Mouse (Mus musculus) brain, embryonic 14.5 days (tissue): ENCODE data around the gene Wdr66. TPM values are rescaled to one million over a fixed set of nuclear protein-coding genes. Genes with fewer than 3 reads are reported as not detected.
A peak's percentile ranks its signal among the peaks of the same experiment; 100 is the strongest.

Experiments
- DNase-seq: peaks from one replicate; pipeline ENCODE4 v3.0.0-alpha.2; 2011; ENCODE audit warnings: low read depth
- CTCF ChIP-seq: fragments of 200-500 bp; IDR thresholded peaks from 2 replicates; pipeline ENCODE4 v1.5.1; 2012; ENCODE audit warnings: inconsistent platforms, mild to moderate bottlenecking, moderate library complexity, borderline replicate concordance; ENCODE audit not compliant: insufficient read depth, insufficient read length; ENCODE audit errors: extremely low read depth
- POLR2A ChIP-seq: fragments of 200-500 bp; IDR thresholded peaks from 2 replicates; pipeline ENCODE4 v1.6.1; 2012; ENCODE audit warnings: mild to moderate bottlenecking, inconsistent platforms, borderline replicate concordance; ENCODE audit not compliant: poor library complexity, insufficient read depth, insufficient read length, severe bottlenecking; ENCODE audit errors: extremely low read depth
- polyA plus RNA-seq: library from polyadenylated mRNA; depleted of rRNA; stranded (reverse); fragments of >200 nt; gene quantifications from 2 replicates; pipeline ENCODE4 v1.2.3, GENCODE M21; 2012

The Wdr66 gene
- polyA plus RNA-seq, 1 experiment: 2.7 TPM

DNA sequence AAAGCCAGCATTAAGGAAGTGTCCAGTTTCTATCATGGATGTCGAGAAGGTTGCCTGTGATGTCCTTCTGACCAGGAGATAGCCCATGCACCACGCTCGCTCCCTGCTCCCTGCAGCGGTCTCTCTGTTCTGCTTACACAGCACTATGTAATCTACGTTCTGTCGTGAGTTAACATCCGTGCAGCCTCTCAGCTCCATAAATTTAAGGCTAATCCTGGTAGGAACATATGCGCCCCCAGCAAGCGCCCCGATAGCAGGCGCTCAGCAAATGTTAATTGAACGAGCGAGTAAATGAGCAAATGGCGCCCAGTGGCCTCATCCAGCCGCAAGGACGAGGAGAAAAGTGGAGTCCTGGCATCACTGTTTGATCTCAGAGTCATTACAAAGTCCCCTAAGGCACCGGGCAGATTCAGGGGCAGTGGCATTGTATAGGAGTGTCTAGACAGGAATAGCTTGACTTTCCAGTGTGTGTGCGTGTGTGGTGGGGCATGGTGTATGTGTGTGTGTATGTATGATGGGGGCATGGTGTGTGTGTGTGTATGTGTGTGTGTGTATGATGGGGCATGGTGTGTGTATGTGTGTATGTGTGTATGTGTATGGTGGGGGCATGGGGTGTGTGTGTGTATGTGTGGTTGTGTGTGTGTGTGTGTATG, 55.9 kb downstream of the Wdr66 start:
- TF ChIP-seq POLR2A (no peak), CTCF (no peak)
- peak; percentile 65 for DNase-seq

DNA sequence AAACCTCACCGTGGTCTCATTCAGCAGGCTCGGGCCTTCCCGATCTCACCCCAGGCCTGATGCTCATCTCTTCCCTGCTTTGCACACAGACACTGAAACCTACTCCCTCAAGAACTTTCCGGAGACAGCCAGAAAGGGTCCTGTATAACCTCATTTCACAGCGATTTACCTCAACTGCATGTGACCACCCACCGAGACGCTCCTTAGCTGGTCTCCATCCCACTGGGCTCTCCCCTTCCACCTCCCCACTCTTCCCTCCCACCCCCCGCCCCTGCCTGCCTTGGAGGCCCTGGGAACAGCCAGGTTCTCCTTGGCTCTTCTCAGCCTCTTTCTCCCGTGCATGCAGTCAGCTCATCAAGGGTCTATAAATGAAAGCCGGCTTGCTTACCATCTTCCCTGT, 57.9 kb downstream of the Wdr66 start:
- no peak for TF ChIP-seq CTCF
- no peak for DNase-seq

DNA sequence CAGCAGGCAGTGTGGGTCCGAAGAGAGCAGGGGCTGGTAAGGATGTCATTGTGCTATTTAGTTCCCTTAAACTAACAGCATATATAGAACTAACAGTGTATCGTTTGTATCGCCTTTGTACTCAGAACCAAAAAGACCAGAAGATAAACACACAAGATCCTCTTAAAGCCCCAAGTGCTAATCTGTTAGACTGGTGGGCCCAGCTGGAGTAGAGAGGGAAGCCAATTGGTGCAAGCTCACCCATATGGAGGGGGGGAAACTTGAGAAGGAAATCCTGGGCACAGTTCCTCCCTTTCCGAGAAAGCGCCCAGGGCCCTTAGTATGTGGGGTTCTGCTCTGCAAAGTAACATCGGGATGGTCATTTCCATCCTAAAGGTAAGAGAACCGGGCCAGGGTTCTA, 58.3 kb downstream of the Wdr66 start:
- no peak for TF ChIP-seq CTCF
- TF ChIP-seq POLR2A: no peak

DNA sequence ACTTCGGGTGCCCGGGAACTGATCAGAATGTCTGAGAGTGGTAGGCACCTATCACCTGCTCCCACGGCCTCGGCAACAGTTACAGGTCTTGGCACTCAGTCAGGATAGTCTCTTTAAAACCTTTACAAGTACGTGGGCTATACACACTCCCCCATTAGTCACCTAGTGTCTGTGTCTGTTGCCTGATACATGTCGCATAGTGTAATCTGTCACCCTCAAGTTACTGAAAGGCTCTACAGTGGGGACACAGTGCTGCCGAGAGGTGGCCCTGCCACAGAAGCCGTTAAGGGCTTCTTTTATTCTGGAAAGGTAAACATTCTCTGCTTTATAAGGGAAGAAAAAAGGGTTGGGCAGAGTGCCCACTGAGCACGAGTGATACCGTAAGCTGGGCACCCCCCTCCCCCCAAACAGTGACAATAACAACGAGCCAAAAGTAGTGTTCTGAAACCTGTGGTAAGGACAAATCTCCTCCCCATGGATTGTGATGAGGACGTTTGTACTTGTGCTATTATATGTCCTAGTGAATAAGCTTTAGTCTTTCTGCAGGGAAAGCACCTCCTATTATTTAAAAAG, 61.2 kb downstream of the Wdr66 start:
- TF ChIP-seq POLR2A (no peak), CTCF (no peak)
- DNase-seq: no peak

More for the DNA sequence above, 58.3 kb downstream of the Wdr66 start:
- DNase-seq: peak; percentile 69

DNA sequence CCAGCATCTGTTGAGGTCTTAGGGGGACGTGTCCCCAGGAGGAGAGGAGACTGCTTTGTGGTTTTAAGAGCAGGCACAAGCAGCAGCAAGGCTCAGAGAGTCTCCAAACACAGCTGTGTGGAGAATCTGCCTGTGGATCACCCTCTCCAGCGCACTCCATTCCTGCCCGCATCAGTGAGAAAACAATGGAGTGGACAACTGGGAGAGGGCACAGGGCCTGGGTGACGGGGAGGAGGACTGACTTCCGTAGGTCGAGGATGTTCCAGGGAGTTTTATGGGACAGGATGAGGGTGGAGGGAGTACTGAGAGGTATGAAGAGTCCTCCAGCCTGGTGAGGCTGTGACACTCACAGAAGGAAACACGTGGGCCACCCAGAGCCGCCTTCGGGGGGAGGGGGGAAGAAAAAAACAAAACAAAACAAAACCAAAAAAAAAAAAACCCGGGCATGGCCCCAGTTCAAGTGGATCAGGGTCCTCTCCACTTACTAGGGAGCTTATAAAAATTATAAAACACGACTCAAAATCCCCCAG, 62.0 kb downstream of the Wdr66 start:
- DNase-seq: no peak
- TF ChIP-seq POLR2A (no peak), CTCF (no peak)

DNA sequence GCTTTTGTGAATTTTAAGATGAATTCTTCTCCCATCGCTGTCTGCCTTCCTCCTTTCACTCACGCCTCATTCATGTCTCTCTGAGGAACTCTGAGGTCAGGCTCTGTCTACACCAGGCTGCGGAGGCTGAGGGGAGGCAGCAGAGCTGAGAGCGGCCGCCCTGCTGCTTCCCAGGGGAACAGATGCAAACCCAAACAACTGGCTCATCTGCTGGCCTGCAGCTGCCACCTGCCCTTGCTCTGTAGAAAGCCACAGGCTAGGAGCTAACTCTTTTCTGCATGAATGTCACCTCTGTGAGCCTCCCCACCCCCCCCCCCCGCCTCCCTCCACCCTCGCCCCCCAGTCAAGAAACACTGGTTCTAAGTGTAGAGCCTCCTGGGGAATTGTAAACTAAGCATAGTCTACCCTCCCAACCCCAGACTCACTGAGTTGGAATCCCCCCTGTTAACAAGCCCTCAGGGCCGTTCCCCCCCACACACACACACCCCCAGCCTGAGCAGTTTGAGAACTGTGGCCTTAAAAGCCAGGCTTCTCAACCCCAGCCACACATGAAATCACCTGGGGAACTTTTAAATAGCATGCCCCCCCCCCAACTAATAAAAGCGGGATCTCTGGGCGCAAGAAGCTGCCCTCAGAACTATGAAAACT, 63.4 kb downstream of the Wdr66 start:
- peak; percentile 34 for DNase-seq

DNA sequence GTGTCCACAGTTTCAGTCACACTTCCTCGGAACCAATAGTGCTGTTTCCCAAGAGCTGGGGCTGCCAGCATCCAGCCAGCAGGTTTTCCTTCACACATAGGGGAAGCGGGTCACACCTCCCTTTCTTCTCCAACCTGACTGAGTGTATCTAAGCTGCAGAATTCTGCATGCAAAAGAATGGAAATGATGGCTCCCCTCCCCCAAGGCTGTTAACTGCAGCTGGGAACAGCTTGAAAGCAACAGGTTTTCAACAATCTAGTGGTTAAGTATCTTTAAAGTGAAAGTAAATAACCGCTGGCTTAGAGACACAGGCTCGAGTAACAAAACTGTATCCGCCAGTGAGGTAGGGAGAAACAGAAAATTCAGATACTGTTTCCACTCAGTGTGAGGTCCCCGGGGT, 66.1 kb downstream of the Wdr66 start:
- DNase-seq: peak; percentile 70
- TF ChIP-seq POLR2A (no peak), CTCF (no peak)

More for the DNA sequence above, 63.4 kb downstream of the Wdr66 start:
- TF ChIP-seq CTCF (no peak), POLR2A (no peak)

DNA sequence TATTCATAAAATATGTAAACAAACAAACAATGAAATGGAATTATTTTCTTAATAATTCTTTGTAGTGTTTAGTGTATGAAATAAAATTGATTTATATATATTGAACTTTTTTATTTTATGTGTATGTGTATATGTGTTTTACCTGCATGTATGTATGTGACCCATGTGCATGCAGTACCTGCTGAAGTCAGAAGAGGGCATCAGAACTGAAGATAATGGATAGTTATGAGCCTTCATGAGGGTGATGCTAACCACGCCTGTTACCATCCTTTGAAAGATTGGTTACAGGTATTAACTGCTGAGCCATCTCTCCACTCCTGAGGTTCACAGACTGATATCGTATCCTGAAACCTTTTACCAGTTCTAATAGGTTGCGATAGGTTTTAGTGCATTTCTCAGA, 68.2 kb downstream of the Wdr66 start:
- TF ChIP-seq POLR2A (no peak), CTCF (no peak)
- no peak for DNase-seq

DNA sequence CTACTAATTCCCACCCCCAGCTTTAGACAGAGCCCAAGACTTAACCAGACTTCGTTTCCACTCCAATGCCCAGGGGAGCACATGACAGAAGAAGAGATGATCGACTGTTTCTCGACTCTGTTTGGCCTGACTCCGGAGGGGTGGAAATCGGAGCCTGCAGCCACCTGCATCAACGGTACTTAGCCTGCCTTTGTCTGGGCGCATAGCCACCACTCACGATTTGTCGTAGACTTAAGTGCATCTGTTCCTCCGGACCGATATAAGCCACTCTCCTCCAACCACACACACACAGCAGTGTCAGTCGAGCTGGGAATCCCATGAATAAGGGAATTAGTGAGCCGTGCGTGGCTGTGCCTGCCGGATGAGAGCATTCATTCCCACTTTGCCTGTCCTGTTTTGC, 72.3 kb downstream of the Wdr66 start:
- TF ChIP-seq POLR2A (no peak), CTCF (no peak)
- peak; percentile 79 for DNase-seq

DNA sequence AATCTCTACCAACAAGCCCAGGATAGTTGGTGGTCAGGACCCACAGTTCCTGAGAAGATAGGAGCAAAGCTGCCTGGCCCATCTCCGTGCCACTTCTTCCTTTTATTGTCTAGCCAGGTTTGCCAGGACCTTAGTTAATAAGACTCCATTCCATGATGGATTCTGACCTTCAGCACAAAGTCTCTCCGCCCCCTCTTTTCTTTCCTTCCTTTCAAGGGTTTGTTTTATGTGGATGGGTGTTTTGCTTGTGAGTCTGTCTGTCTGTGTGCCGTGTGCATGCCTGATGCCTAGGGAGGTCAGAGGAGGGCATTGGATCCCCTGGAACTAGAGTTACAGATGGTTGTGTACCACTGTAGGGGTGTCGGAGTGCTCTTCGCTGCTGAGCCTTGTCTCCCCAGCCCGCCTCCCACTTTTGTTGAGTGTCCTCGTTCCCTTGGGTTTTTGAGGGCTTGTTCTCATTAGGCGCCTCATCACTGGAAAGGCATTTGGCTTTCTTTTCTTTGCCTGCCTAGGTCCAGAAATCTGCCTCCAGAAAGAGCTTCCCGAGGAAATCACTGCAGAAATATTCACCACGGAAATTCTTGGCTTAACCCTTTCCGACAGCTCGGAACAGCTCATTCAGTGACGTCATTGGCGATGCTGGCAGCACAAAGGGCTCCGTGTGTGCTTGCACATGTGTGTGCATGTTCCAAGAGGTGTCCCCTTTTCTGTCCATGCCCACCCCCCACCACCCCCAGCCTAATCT, 74.3 kb downstream of the Wdr66 start:
- TF ChIP-seq CTCF (no peak), POLR2A (no peak)
- peak; percentile 59 for DNase-seq

DNA sequence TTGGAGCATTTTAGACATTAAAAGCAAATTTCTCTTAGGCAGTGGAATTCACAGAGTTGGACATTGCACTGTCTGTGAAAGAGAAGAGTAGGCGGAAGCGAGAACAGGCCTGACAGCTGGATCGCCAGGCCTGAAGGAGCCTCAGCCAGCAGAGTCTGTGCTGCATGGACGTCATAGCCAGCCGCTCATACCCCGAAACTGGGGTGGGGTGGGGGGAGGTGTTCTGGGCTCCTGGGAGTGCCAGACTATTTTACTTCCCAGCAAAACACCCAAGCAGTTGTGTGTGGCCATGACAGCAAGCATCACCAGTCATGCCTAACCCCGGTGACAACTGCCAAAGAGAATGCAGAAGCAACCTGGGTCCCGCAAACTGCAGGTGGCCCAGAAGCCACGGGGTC, 74.8 kb downstream of the Wdr66 start:
- TF ChIP-seq POLR2A (no peak), CTCF (no peak)
- no peak for DNase-seq
